Mouse (Mus musculus): Measurements from ENCODE around the gene Strap.
A peak's percentile ranks its signal among the peaks of the same experiment; 100 is the strongest.
"Not testable (repeated sequence)": the region's sequence is repeated elsewhere in the genome, so short reads cannot be mapped to it uniquely, and the experiment has no call there.

The Strap gene

DNA sequence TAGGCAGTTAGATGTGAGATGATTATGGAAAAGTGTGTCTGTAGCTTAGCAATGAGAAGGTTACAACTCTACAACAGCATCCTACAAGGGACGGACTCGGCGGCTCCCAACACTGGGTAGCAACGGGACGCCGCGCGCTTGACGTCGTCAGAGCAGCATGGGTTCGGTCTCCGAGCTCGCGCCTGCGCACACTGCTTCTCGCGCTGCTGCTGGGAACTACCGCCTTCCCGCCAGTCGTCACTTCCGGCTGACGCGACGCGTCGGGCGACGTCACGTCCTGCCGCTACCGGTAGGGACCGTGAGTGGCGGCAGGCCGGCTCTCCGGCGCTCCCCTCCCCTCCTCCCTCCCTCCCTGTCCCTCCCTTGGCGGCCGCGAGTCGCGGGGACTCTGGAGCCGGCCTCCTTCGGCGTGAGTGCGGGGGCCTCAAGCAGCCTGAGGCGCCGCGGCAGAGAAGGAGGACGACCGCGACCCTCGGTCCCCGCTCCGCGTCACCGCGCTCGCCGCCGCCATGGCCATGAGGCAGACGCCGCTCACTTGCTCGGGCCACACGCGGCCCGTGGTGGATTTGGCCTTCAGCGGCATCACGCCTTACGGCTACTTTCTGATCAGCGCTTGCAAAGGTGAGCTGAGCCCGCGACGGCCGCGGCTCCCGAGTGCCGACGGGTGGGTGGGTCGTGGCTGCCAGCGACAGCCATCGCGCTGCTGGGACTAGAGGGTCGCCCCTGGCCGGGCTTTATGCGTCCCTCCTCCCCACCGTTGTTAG lies at the start of gene Strap:
TSS of gene Strap (plus strand) at position 233 of the 764 bp plus-strand sequence.
- peak; percentile 93 for DNase-seq

DNA sequence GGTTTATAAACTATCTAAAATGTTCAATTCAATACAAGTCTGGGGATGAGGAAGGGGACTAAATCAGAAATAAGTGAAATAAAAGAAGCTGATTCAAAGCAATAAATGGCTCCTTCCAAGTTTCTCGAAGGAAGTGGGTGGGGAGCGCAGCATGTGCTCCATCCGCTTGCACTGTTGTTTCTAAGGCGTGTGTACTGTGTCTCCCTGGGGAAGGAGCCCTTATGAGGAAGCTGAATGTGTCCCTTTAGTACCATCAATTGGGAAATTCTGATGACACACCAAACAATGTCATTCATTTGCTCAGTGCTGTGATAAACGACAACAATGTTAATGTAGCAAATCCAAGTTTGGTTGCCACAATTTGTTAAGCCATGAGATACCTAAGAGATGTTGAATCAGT lies 47.2 kb upstream of the Strap start:
- no peak for DNase-seq

GRCm38 (mm10) chr6:137688079-137688478 lies 46.8 kb upstream of the Strap start:
- no peak for DNase-seq

DNA sequence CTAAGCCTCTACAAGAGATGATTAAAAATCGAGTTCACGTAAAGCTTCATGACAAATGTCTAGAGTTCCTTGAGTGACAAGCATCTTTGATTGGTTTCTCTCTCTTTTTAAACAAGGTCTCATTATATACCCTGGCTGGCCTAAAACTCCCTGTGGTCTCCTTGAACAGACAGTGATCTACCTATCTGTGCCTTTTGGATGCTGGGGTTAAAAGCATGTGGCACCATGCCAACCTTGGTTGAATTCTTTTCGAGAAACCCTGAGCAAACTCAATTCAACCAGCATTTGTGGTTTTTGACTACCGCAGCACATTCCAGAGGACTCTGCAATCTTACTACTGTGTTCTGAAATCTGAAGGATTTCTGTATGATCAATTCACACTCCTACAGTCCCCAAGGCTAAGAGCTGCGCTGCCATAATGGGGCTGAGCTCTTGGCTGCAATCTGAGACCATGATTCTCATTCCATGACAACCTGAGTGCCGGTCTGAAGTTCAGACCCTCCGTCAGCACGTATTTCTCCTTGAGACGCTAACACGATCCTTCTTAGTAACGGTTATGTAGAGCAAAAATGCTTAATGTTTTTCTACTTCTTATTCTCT lies 46.3 kb upstream of the Strap start:
- DNase-seq: no peak

GRCm38 (mm10) chr6:137690550-137691119 lies 44.2 kb upstream of the Strap start:
- no peak for DNase-seq

- DNase-seq: no peak
Measured at GRCm38 (mm10) chr6:137694310-137694709, 40.6 kb upstream of the Strap start.

GRCm38 (mm10) chr6:137695046-137695445 lies 39.8 kb upstream of the Strap start:
- DNase-seq: no peak

GRCm38 (mm10) chr6:137696445-137697204 lies 38.3 kb upstream of the Strap start:
- no peak for DNase-seq

DNA sequence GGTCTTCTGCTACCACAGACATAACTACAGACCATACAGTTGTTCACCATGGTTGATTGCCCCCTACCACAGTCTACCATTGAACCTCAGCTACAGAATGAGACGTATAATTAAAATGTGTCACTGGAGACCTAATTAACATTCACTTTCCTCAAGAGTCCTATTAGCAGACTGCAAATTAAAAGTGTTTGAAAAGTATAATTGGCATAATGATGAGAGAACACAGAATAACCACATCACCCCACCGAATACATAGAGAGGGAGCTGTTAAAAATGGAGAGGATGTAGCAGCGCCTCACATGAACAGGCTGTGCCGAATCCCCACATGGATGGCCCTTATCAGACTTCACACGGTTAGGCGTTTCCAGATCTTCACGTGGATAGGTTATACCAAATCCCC lies 35.4 kb upstream of the Strap start:
- DNase-seq: no peak

DNA sequence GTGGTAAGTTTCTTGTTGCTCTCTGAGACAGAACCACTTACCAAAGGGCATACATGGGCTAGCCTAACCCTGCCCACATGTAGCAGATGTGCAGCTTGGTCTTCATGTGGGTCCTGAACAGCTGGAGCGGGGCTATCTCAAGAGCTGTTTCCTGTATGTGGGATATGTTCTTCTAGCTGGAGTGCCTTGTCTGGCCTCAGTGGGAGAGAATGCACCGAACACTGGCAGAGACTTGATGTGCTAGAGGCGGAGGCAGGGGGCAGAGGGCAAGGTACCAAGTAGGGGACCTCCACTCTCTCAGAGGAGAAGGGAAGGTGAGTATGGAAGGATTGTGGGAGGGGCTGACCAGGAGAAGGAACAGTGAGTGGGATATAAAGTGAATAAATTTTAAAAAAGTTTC lies 32.7 kb upstream of the Strap start:
- no peak for DNase-seq

DNA sequence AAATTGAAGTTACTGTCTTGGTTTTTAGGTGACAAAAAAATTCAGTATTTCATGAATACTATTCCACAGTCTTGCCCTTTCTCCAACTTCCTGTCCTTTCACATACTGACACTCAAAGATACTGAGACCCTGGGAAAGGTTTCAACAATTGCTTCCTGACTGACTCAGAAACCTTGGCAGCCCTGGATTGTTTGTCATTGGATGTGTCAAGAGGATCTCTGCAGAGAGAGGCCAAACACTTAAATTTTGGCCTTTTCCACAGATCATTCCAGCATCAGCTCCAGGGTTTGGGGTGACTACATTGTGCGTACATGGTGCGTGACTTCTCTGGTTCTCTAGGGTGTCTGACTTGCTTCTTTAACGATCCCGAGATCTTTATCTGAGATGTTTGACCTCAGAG lies 32.0 kb upstream of the Strap start:
- DNase-seq: peak; percentile 33

GRCm38 (mm10) chr6:137703431-137703830 lies 31.4 kb upstream of the Strap start:
- DNase-seq: no peak

DNA sequence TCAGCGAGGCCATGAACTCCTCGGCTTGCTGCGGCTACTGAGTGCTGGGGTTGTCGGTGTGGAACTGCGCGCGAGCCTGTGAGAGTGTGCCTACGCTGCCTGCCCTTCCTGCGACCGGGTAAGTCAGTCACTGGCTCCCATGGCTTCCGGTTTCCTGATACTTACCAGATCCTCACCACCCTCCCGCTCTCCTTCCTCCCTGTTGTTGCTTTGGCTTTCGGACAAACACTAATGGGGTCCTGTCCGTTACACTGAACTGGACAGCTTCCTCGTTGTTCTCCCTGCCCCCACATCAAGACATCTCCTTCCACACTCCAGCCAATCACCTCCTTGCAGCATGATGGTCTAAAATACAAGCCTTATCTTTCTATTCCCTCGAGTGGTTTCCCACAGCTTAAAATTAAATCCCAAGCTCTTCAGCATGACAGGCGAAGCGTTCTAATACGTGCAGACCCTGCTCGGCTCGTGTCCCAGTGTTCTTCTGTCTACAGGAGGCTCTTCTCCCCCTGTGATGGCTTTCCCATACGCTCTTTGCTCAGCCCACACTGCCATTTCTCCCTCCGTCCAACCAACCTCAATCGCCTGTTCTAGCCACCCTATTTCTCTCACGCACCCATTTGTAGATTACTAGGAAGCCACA lies 30.5 kb upstream of the Strap start:
- peak; percentile 14 for DNase-seq

GRCm38 (mm10) chr6:137706209-137706608 lies 28.7 kb upstream of the Strap start:
- no peak for DNase-seq

- DNase-seq: not testable (repeated sequence)
Measured at GRCm38 (mm10) chr6:137708726-137709405, 26.0 kb upstream of the Strap start.

DNA sequence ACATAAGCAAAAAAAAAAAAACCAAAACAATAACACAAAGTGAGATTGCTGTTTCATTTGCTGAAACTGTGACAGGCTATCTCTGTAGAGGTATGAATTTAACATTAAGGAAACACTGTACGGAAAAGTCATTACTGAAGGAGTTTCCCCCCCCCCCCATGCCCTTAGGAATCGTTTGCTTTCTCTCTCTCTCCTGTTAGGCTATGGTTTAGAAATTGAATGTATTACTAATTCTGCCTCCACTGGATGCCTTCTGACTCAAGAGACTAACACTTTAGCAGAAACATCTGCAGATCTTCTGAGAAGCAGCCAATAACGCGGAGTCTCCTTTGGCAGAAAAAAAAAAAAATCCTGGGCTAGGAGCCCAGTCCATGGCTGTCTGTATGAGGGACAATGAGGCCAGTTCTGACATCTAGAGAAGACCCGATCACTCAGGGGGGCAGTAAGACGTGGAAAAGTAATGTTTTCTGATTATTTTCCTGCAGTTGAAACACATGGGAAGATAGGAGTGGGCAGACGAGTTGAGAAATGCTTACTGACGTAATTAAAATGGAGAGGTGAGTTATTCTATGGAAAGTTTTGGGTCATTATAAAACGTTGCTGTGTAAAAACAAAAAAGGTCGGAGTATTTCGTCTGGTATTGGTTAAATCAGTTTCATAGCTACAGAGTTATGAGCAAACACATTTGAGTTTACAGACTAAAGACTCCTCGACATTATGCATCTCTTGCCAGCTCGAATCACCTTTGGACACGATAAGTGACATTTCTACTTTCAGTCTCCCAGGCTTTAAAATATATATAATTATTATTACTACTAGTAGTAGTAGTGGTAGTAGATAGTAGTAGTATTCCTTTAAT lies 24.5 kb upstream of the Strap start:
- DNase-seq: no peak

DNA sequence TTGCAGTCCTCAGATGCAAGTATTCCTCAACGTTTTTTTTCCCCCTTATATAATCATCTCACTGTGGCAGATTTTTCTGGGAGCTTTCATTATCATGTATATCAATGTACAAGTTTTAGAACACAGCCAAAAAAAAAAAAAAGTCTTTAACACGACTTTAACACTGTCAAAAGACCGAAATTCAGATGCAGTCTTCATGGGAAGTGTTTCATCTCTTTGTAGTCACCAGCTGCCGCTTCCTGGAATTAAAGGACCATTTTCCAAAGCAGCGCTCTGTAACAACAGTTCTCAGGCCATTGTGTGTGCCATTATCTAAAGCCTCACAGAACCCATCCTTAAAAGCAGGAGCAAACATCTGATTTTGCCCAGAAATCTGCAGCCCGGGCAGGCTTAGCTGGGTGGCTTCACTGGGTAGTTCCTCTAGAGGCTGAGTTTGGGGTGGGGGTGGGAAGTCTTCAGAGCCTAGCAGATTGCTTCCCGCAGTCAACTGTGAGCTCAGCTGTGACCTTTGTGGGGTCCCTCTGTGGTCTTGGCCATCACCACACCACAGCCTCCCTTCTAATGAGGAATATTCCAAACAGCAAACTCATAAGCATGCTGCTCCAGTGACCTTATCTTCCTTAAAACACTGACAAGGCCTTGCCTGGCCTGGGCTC lies 22.1 kb upstream of the Strap start:
- DNase-seq: no peak

DNA sequence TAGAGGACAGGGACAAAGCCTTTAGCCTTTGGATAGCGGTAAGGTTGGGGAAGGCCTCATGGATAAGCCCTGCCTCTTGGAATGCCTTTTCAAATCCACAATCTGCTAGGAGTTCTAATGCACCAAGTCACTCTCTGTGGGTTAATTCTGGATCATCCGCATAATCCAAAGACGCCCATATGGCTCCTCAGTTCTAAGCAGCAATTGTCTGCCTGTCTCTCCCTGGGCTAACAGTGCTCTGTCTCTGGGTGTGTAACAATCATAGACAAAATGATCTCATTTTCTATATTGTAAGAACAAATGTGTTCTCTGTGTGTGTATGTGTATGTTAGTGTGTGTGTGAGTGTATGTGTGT lies 21.6 kb upstream of the Strap start:
- DNase-seq: no peak

DNA sequence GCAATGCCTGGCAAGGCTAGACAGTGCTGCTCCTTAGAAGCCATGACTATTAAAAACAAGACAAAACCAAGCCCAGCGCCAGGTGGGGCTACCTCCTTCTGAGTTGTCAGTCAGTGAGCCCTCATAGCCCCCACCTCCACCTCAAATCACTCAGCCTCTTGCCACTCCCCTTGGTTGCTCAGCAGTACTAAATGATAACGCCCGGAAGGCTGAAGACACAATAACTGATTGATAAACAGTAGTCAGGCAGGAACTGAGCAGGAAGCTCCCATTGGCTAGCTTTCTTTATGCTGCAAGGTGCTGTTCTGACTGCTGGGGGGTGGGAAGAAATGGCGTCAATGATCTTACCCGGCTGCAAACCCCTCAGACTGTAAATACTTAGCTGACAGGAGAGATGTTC lies 18.1 kb upstream of the Strap start:
- no peak for DNase-seq

- no peak for DNase-seq
Measured at GRCm38 (mm10) chr6:137722220-137722931, 12.5 kb upstream of the Strap start.

Data from kidney, adult 9 months (tissue).